Mouse (Mus musculus) MEL (cell line): ENCODE measurements around the gene Ifna12.

ENCODE experiments used
- CHD1 ChIP-seq: IDR thresholded peaks from 2 replicates; pipeline ENCODE4 v1.6.1; 2012; ENCODE audit warnings: low read depth, mild to moderate bottlenecking, inconsistent platforms, low read length, improper control_type of control experiment
- CHD2 ChIP-seq: IDR thresholded peaks from 2 replicates; pipeline ENCODE4 v1.6.1; 2011; ENCODE audit warnings: low read length, improper control_type of control experiment
- CTCF ChIP-seq, 3 experiments: IDR thresholded peaks in 2 of 3; conservative IDR thresholded peaks in 1 of 3; 2 replicates each; pipeline ENCODE4 v1.5.1; 2011 to 2012; ENCODE audit warnings: low read length in 3 of 3, low read depth in 2 of 3, mild to moderate bottlenecking in 2 of 3, improper control_type of control experiment in 1 of 3, inconsistent platforms in 1 of 3, mixed read lengths in 1 of 3, moderate library complexity in 1 of 3; ENCODE audit not compliant: control insufficient read depth in 1 of 3, insufficient read depth in 1 of 3, poor library complexity in 1 of 3, severe bottlenecking in 1 of 3
- E2F4 ChIP-seq: IDR thresholded peaks from 2 replicates; pipeline ENCODE4 v1.6.1; 2011; ENCODE audit warnings: low read depth, low read length, improper control_type of control experiment, borderline replicate concordance
- ETS1 ChIP-seq: IDR thresholded peaks from 2 replicates; pipeline ENCODE4 v1.6.1; 2012; ENCODE audit warnings: low read depth, mild to moderate bottlenecking, inconsistent platforms, low read length, improper control_type of control experiment, moderate library complexity
- GATA1 ChIP-seq: IDR thresholded peaks from 2 replicates; pipeline ENCODE4 v1.6.1; 2011; ENCODE audit warnings: low read depth, low read length, improper control_type of control experiment
- MAZ ChIP-seq: IDR thresholded peaks from 2 replicates; pipeline ENCODE4 v1.6.1; 2012; ENCODE audit warnings: low read depth, mild to moderate bottlenecking, inconsistent platforms, low read length, improper control_type of control experiment
- POLR2A ChIP-seq, 2 experiments: IDR thresholded peaks; 2 replicates each; pipeline ENCODE4 v1.6.1; 2011 to 2012; ENCODE audit warnings: low read length in 2 of 2, mild to moderate bottlenecking in 2 of 2, control low read depth in 1 of 2, improper control_type of control experiment in 1 of 2, low read depth in 1 of 2, moderate library complexity in 1 of 2; ENCODE audit not compliant: control insufficient read depth in 1 of 2, insufficient read depth in 1 of 2, poor library complexity in 1 of 2
- RCOR1 ChIP-seq: IDR thresholded peaks from 2 replicates; pipeline ENCODE4 v1.6.1; 2012; ENCODE audit warnings: low read depth, mild to moderate bottlenecking, inconsistent platforms, low read length, improper control_type of control experiment
- SIN3A ChIP-seq: IDR thresholded peaks from 2 replicates; pipeline ENCODE4 v1.6.1; 2012; ENCODE audit warnings: low read length, improper control_type of control experiment, inconsistent platforms
- USF1 ChIP-seq: IDR thresholded peaks from 2 replicates; pipeline ENCODE4 v1.6.1; 2014; ENCODE audit warnings: low read depth, mild to moderate bottlenecking, inconsistent platforms, low read length, improper control_type of control experiment, moderate library complexity
- ZKSCAN1 ChIP-seq: IDR thresholded peaks from 2 replicates; pipeline ENCODE4 v1.6.1; 2012; ENCODE audit warnings: low read depth, mild to moderate bottlenecking, inconsistent platforms, low read length, improper control_type of control experiment, moderate library complexity

- TF ChIP-seq CTCF (IDR thresholded peaks at IDR 0.05 in 2 of 3, conservative IDR thresholded peaks at IDR 0.05 in 1 of 3; ENCODE audit: control insufficient read depth in 1 of 3, insufficient read depth in 1 of 3, low read depth in 2 of 3, low read length in 3 of 3, poor library complexity in 1 of 3, severe bottlenecking in 1 of 3) (no peak), CHD1 (no peak), GATA1 (no peak), ETS1 (no peak), POLR2A (IDR thresholded peaks at IDR 0.05; ENCODE audit: control insufficient read depth in 1 of 2, insufficient read depth in 1 of 2, low read depth in 1 of 2, low read length in 2 of 2, poor library complexity in 1 of 2) (no peak), CHD2 (no peak), MAZ (no peak), RCOR1 (no peak), ZKSCAN1 (no peak), USF1 (no peak), E2F4 (no peak), SIN3A (no peak)
These were observed 41.2 kb upstream of the Ifna12 start, which contains the start of gene Ifna13 for GRCm38 (mm10) chr4:88644359-88644758.
